In genomic region chr10:73011874-73012273, GRCm38 (mm10) we compare ENCODE assay signal across 10 mouse cellular contexts.
DNase-seq lines count a peak whose midpoint lies in the region; ATAC-seq and TF ChIP-seq lines count a peak whose summit lies in the region.
"Had no signal": no experiment of that assay in that cellular context is flagged by ENCODE, and none has a peak within 500 bp of the region (broad histone marks: within the 10 kb centered on the region; RNA-seq: fewer than 3 reads in every experiment).

No protein-coding gene starts in this region.

- H3K4me1 ChIP-seq in lung, embryonic 14.5 days (ENCODE audit: insufficient read depth): no peaks in the 10 kb centered on the region
- H3K4me1 ChIP-seq: liver, embryonic 13.5 days had no signal

- no peak for DNase-seq in frontal cortex, postnatal 14 days (ENCODE audit: low spot score in 2 of 2)
- DNase-seq in lung, embryonic 14.5 days: peak; percentile 41
- DNase-seq in lung, postnatal 36 days: no peak
- DNase-seq in WW6 (ENCODE audit: low read depth, low spot score): peak; percentile 24
- DNase-seq in retina, postnatal 1 day: peak; percentile 23
- no peak for DNase-seq in spleen, postnatal 10 days (ENCODE audit: low spot score in 2 of 2)
- DNase-seq in urinary bladder, postnatal 4 days (ENCODE audit: low spot score in 2 of 2): no peak
- DNase-seq: liver, embryonic 13.5 days had no signal

- H3K27ac ChIP-seq in lung, embryonic 14.5 days (ENCODE audit: low read depth): no peak overlapping the region
- H3K27ac ChIP-seq: liver, embryonic 13.5 days had no signal

- ATAC-seq in frontal cortex, adult (ENCODE audit: low TSS enrichment): peak; percentile 85
- no peak for ATAC-seq in lung, embryonic 14.5 days (ENCODE audit: insufficient read depth)

- no peaks in the 10 kb centered on the region for H3K36me3 ChIP-seq in lung, embryonic 14.5 days (ENCODE audit: insufficient read depth)
- H3K36me3 ChIP-seq: G1E; liver, embryonic 13.5 days had no signal

- H3K9me3 ChIP-seq in lung, embryonic 14.5 days (ENCODE audit: low read depth, low read length): no peaks in the 10 kb centered on the region
- H3K9me3 ChIP-seq: liver, embryonic 13.5 days had no signal

- H3K9ac ChIP-seq in lung, embryonic 14.5 days: no peak overlapping the region
- H3K9ac ChIP-seq: liver, embryonic 13.5 days had no signal

- H3K27me3 ChIP-seq in lung, embryonic 14.5 days (ENCODE audit: insufficient read depth, low read length): no peaks in the 10 kb centered on the region
- H3K27me3 ChIP-seq: liver, embryonic 13.5 days had no signal

- H3K4me2 ChIP-seq in lung, embryonic 14.5 days: no peak overlapping the region
- H3K4me2 ChIP-seq: liver, embryonic 13.5 days had no signal

- H3K4me3 ChIP-seq in lung, embryonic 14.5 days (ENCODE audit: low read depth, low read length): no peak overlapping the region
- H3K4me3 ChIP-seq: liver, embryonic 13.5 days had no signal

- peak; percentile 39 for TF ChIP-seq CTCF in lung, embryonic 14.5 days (IDR thresholded peaks at IDR 0.05; ENCODE audit: low read depth)

- 61% methylated on average over 5 of the region's 5 CpGs for WGBS in lung, embryonic 14.5 days

Comparison
In these comparisons a context has a peak if more than half of its experiments do, and no peak if none do; other contexts are left out.
1. DNase-seq: peak in lung, embryonic 14.5 days (single experiment), WW6 (single experiment) and retina, postnatal 1 day (single experiment); none in frontal cortex, postnatal 14 days (0 of 2), lung, postnatal 36 days (single experiment), spleen, postnatal 10 days (0 of 2) and urinary bladder, postnatal 4 days (0 of 2).